Mouse (Mus musculus): ENCODE measurements around the gene Dcxr.

Dcxr gene

GRCm38 (mm10) chr11:120715131-120715530, 11.9 kb downstream of the Dcxr start:
- TF ChIP-seq GATA4 (IDR thresholded peaks at IDR 0.05; ENCODE audit: insufficient replicate concordance, low read length), result no peak

DNA sequence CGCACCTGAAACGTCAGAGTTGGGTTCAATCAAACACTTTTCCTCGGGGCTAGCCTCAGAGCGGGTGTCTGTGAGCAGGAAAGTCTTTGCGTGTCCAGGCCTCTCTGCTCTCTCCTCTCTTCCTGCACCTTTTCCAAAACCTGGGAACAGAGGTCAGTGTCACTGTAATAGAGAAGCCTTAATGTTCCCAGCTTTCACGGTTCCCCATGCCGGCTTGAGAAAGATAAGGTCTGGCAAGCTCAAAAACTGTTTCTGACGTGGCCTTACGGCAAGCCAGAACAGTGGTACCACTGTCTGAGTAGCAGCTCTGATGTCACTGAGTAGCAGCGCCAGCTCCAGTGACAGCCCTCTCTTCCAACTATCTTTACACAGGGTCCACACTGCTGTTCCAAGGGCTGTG, 12.5 kb downstream of the Dcxr start:
- no peak for TF ChIP-seq GATA4 (IDR thresholded peaks at IDR 0.05; ENCODE audit: insufficient replicate concordance, low read length)

GRCm38 (mm10) chr11:120713580-120714518, 13.2 kb downstream of the Dcxr start, which contains the start of the genes Cenpx and Lrrc45:
Gene Cenpx, minus strand, starts transcription at chr11:120713738.
Gene Lrrc45, plus strand, starts transcription at chr11:120713925.
- TF ChIP-seq GATA4 (IDR thresholded peaks at IDR 0.05; ENCODE audit: insufficient replicate concordance, low read length), result no peak

GRCm38 (mm10) chr11:120712771-120713568, 14.1 kb downstream of the Dcxr start:
- no peak for TF ChIP-seq GATA4 (IDR thresholded peaks at IDR 0.05; ENCODE audit: insufficient replicate concordance, low read length)

DNA sequence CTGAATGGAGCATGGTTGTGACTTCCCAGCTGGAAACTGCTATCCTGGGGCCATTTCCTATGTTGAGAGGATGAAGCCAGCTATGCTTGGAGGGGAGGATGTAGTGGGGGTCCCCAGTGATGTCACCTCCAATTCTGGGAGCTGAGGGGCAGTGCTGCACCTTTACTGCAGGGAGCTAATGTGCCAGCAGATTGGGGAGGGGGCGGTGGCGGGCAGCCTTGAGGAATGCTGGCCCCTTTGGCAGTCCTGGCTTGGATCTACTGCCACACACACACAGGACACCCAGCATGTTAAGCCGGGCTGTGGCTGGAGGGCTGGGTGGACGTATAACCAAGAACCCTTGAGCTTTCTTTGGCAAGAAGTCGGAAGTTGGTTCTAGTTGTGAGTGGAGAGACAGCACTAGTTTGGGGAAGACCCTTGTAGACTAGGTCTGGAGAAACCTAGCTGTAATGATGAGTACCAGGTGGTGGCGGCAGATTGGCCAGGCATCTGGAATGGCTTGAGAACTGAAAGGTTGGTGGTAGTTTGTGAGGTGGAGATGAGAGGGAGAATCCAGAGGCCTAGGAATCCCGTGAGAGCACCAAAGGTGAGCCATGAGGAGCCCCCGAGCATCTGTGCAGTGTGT, 15.0 kb downstream of the Dcxr start:
- no peak for TF ChIP-seq GATA4 (IDR thresholded peaks at IDR 0.05; ENCODE audit: insufficient replicate concordance, low read length)

DNA sequence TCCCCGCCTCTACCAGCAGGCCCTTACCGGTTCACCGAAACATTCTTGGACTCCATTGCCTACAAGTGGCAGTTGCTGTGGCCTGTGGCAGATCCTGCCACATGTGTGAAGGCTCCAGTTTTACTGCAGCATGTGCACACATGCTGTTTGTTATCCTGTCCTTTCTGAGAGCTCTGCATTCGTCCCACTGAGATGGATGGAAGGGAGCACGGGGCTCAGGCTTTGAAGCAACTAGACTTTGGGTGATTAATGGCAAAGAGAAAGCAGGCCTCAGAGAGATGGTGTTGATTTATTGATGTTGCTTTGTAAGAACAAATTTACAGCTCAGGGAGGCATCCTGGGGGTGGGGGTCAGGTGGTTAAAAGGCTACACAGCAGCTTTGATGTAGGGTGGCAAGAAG, 16.4 kb downstream of the Dcxr start:
- no peak for TF ChIP-seq GATA4 (IDR thresholded peaks at IDR 0.05; ENCODE audit: insufficient replicate concordance, low read length)

- TF ChIP-seq GATA4 (IDR thresholded peaks at IDR 0.05; ENCODE audit: insufficient replicate concordance, low read length), result no peak
Measured at GRCm38 (mm10) chr11:120709551-120709950, 17.5 kb downstream of the Dcxr start.

GRCm38 (mm10) chr11:120707969-120708368, 19.1 kb downstream of the Dcxr start:
- no peak for TF ChIP-seq GATA4 (IDR thresholded peaks at IDR 0.05; ENCODE audit: insufficient replicate concordance, low read length)

GRCm38 (mm10) chr11:120707225-120707624, 19.9 kb downstream of the Dcxr start:
- TF ChIP-seq GATA4 (IDR thresholded peaks at IDR 0.05; ENCODE audit: insufficient replicate concordance, low read length), result no peak

DNA sequence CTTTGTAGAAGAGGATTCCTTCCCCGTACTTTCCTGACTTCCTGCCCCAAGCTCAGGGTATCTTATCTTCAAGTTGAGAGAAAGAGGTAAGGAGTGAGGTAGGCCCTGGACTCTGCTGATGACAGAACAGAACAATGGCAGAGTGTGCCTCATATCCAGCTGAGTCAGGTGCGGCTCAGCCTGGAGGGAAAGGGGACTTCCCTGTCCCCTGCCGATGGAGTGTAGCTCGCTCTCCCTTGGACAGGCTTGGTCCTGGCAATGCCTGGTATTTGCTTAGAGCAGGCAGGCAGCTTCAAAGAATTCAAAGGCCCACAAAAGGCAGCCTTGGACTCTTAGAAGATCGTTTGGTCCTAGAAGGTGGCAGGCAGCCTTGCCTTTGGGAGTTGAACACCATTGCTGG, 21.0 kb downstream of the Dcxr start:
- TF ChIP-seq GATA4 (IDR thresholded peaks at IDR 0.05; ENCODE audit: insufficient replicate concordance, low read length), result no peak

- no peak for TF ChIP-seq GATA4 (IDR thresholded peaks at IDR 0.05; ENCODE audit: insufficient replicate concordance, low read length)
Measured at GRCm38 (mm10) chr11:120704486-120705325, 22.4 kb downstream of the Dcxr start.

GRCm38 (mm10) chr11:120703696-120704454, 23.2 kb downstream of the Dcxr start:
- TF ChIP-seq GATA4 (IDR thresholded peaks at IDR 0.05; ENCODE audit: insufficient replicate concordance, low read length), result no peak

- no peak for TF ChIP-seq GATA4 (IDR thresholded peaks at IDR 0.05; ENCODE audit: insufficient replicate concordance, low read length)
Measured at GRCm38 (mm10) chr11:120697741-120698140, 29.3 kb downstream of the Dcxr start.

DNA sequence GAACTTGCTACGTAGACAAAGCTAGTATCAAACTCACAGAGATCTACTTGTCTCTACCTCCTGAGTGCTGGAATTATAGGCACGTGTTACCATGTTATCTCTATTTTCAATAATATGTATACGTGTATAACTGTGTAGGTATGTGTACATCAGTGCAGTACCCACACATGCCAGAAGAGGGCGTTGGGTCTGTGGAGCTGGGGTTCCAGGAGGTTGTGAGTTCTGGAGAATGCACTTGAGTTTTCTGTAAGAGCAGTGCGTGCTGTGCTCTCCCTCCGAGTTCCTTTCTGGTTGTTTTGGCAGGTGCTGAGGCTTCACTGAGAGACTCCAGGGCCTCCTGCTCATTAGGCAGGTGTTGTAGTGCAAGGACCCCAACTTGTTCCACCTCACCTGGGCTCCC, 30.5 kb downstream of the Dcxr start:
- TF ChIP-seq GATA4 (IDR thresholded peaks at IDR 0.05; ENCODE audit: insufficient replicate concordance, low read length), result no peak
